Mouse (Mus musculus) olfactory bulb, adult 2 months (tissue): ENCODE measurements around the gene Arhgap23.

Experiments
- CTCF ChIP-seq: fragments of 200-500 bp; IDR thresholded peaks from 2 replicates; pipeline ENCODE4 v1.5.1; 2012; ENCODE audit warnings: low read depth, mild to moderate bottlenecking, low read length, moderate library complexity; ENCODE audit not compliant: insufficient read depth
- POLR2A ChIP-seq: fragments of 200-500 bp; IDR thresholded peaks from 2 replicates; pipeline ENCODE4 v1.6.1; 2012; ENCODE audit warnings: mild to moderate bottlenecking, low read depth, low read length, moderate library complexity; ENCODE audit not compliant: insufficient read depth

DNA sequence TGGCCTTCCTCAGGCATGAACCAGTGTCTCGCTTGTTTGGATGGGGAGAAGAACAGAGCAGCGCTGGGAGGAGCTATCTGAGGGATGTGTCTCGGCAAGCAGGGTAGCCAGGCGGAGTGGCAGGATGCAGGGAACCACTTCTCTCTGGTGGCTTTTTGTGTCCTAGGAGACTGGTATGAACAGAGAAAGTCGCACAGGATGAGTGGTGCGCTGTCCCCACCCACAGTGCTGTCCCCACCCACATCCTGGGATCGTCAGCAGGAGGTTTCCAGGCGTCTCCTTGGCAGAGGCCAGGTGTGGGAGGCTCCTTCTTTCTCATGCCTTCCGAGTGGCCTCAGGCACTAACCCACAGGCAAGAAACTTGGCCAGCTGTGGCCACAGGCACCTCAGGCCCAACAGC, 87.0 kb downstream of the Arhgap23 start:
- TF ChIP-seq CTCF (no peak), POLR2A (no peak)
